Mouse (Mus musculus) c-Kit-positive CD71-positive TER-119-negative erythroid progenitor cells, embryonic 14.5 days (primary cell): ENCODE data around the gene Megf11.

Experiments
- DNase-seq: peaks from one replicate; pipeline ENCODE4 v3.0.0-alpha.2; 2013; ENCODE audit warnings: low read depth

Gene Megf11

GRCm38 (mm10) chr9:64393914-64394596 lies 8.6 kb downstream of the Megf11 start:
- DNase-seq, result peak; percentile 39

DNA sequence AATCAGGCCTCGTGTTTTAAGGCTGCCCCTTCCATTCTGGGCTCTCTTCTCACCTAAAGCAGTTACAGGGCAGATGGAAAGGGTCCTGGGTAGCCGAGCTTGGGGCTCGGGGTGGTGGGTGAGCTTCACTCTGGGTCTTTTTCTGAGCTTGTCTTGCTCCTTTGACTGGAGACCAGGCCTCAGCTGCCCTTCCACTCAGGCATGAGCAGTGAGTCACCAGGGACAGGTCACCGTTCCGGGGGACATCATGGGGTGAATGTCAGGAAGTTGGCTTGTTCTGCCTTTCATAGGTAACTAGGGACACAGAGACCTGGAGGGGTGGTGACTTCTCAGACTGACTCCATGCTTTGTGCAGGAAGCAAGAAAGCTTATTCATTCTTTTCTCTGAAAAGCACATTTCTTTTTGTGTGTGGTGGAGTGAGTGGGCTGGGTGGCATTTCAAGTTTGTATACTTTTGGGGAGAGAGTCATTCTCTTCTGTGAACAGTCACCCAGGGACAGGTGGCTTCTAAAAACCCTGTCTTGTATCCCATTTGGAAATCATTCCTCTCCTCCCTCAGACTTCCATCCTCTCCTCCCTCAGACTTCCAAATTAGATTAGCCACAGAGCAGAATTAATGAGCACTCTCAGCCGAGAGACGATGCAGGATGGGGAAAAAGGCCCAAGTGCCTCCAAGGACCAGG lies 10.0 kb downstream of the Megf11 start:
- no peak for DNase-seq

DNA sequence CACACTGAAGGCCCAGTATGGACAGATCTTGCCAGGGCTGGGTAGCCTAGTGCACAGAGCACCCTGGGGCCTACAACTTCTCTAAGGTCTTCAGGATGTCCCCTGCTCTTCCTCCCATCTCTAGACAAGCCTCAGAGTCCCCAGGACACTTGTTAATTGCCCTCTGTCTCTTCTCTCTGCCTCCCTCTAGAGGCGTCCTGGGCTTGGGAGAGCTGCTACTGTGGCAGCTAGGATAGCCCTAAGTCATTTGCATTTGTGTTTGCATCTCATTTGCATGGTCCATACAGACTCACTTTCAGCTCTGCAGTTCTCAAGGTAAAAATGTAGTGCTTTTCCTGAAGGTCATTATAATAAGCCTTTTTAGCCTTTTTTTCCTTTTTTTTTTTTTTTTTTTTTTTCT lies 11.7 kb downstream of the Megf11 start:
- DNase-seq, result peak; percentile 60

DNA sequence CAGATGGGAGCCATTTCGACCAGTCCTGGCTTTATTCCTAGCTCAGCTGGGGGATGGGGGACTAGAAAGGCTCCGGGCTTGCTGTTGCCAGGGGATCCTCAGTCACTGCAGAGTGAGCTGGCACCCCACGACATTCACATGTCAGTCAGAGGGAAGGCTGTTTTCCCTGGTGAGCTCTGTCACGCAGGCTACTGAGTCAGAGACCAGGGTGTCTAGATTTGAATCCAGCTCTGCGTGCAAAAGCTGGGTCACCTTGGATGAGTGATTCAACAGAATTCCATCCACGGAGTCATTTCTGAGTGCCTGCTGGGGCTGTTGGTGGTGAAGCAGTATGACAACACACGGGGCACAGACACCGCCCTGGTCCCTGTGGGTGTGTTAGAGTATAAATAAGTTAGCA lies 13.7 kb downstream of the Megf11 start:
- no peak for DNase-seq

DNA sequence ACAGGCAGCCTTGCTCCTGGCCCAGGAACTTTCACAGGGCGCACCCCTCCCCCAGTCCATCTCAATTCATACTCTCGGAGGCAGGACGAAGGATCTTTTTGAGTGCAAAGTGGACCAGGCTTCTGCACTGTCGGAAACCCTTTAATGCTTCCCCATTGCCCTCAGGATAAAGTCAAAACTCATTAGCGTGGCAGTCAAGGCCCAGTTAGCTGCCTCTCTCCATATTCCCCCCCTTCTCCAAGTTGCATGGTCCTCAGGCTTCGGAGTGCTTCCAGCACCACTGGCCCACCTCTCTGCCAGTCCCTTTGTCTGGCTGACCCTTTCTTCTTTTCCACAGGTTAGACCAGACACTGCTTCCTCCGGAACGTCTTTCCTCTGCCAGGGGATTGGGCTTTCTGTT lies 16.7 kb downstream of the Megf11 start:
- DNase-seq, result no peak

GRCm38 (mm10) chr9:64406841-64407240 lies 21.4 kb downstream of the Megf11 start:
- no peak for DNase-seq

GRCm38 (mm10) chr9:64407390-64407970 lies 22.1 kb downstream of the Megf11 start:
- no peak for DNase-seq

- no peak for DNase-seq
Measured at GRCm38 (mm10) chr9:64408821-64409220, 23.4 kb downstream of the Megf11 start.

GRCm38 (mm10) chr9:64420471-64420870 lies 35.0 kb downstream of the Megf11 start:
- no peak for DNase-seq

GRCm38 (mm10) chr9:64421986-64422616 lies 36.7 kb downstream of the Megf11 start:
- DNase-seq, result no peak

DNA sequence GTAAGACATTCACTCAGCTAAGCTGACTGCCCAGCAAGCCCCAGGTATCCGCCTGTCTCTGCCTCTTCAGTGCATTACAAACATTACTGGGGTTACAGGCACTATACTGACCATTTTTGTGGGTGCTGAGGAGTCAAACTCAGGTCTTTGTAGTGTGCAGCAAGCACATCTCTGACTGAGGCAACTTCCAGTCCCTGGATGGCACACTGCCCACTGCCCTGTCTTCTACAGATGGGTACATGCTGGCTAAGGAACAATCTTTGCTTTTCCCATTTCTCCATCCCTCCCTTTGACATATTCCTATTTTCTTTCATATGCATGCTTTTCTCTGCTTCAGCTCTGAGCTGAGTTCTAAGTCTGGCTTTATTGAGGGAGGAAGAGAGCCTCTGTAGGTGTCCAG lies 38.5 kb downstream of the Megf11 start:
- DNase-seq, result no peak

GRCm38 (mm10) chr9:64436121-64436520 lies 50.7 kb downstream of the Megf11 start:
- no peak for DNase-seq

DNA sequence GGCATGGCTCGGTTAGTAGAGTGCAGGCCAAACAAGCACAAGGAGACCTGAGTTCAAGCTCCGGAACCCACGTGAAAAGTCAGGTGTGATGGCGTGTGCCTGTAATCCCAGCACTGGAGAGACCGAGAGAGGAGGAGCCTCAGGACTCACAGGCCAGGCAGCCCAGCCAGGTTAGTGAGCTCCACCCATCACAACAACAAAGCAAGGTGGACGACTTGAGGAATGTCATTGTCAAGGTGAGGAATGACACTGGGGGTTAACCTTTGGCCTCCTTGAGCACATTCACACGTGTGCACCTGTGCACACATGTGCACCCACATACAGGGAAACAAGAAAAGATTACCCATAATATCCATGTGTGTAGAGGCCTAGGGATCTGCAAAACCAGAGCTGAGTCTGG lies 54.7 kb downstream of the Megf11 start:
- no peak for DNase-seq

- no peak for DNase-seq
Measured at GRCm38 (mm10) chr9:64445981-64446380, 60.6 kb downstream of the Megf11 start.

GRCm38 (mm10) chr9:64447070-64447469 lies 61.6 kb downstream of the Megf11 start:
- no peak for DNase-seq

DNA sequence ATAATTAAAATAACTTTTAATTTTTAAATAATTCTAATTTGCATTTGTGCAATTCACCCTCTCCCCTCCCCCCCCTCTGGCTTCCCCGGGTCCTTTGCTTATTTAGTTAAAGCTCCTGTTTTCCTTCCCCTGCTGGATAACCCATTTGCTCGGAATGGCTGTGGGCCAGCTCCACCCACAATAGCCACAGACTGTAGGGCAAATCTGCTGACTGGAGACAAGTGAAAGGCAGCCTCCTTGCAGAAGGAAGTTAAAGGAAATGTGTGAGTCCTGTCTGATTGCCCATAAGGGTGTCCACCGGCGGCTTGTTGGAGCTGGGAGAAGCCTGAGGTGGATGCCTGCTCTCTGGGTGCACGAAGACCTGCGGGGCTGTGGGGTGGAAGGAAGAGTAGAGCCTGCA lies 62.1 kb downstream of the Megf11 start:
- no peak for DNase-seq

GRCm38 (mm10) chr9:64452769-64453168 lies 67.3 kb downstream of the Megf11 start:
- no peak for DNase-seq

- no peak for DNase-seq
Measured at GRCm38 (mm10) chr9:64454196-64454595, 68.8 kb downstream of the Megf11 start.

DNA sequence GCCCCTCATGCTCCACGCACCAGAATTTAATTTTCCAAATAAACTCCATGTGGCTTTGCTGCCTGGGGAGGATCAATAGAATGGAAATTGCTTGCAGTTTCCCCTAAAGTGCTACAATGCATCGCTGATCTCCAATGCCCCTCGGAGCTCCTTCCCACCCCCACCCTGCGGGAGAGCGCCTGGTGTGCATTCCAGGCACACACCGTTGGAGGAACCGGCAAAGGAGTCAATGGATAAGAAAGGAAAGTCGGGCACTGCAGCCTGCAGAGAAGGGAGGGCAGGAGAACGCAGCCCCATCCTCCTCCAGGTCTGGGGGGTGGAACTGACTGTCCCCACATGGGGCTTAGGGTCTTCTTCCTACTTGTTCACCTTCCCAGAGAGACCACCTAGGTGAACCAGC lies 70.5 kb downstream of the Megf11 start:
- no peak for DNase-seq

- DNase-seq, result no peak
Measured at GRCm38 (mm10) chr9:64457596-64457995, 72.2 kb downstream of the Megf11 start.

DNA sequence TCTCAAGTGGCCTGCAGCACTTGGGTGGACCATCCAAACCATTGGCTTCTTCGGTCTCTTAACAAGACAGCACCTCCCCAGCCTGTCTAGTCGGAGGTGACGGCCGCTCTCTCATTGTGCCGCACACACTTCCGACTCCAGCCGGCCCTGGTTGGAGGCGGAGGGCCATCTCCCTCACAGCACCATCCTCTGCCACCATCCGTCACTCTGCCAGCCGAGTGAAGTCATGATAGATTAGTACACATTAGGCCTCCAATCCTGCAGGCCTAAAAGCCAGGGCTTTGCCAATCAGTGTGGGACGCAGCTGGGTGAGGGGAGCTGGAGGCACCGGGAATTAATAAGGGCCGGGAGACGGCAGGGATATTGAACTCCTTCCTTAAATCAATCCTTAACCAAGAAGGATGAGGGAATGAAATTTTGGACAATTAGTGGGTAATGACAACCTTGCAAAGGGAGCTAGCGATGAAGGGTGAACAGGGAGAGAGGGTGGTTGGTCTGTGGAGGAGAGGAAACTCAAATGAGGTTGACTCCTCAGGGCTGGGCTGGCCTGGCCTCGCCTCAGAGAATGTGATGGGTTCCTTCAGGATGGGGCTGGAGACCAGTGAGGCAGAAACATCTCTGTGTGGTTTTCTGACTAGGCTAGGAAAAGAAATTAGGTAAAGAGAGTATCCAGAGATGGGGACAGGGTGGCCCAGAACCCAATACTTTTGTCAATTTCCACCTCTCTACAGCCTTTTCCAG lies 76.3 kb downstream of the Megf11 start:
- DNase-seq, result no peak

DNA sequence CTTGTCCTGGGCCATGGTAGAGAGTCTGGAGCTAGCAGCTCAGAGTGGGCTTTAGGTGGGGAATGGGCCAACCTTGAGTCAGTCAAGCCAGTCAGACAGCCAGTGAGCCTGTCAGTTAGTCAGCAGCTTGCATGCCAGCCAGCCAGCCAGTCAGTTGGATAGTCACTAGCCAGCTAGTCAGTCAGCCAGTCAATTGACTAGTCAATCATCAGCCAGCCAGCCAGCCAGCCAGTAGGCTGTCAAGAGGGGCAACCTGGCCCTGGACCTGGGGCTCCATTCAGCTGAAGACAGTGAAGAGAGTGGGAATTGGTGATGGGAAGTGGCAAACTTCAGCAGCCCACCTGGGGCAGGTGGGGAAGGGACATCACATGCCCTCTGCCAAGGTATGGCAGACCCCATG lies 77.4 kb downstream of the Megf11 start:
- DNase-seq, result no peak
